Mouse (Mus musculus): Measurements from ENCODE around the gene Pomgnt1.

The Pomgnt1 gene

GRCm38 (mm10) chr4:116137421-116137996 is 13.9 kb downstream of the Pomgnt1 start:
- no peak for DNase-seq (ENCODE audit: low spot score in 2 of 2)

- no peak for DNase-seq (ENCODE audit: low spot score in 2 of 2)
Measured at GRCm38 (mm10) chr4:116140801-116141574, 17.3 kb downstream of the Pomgnt1 start.

GRCm38 (mm10) chr4:116141736-116142135 is 18.1 kb downstream of the Pomgnt1 start:
- DNase-seq (ENCODE audit: low spot score in 2 of 2): no peak

GRCm38 (mm10) chr4:116142269-116142668 is 18.6 kb downstream of the Pomgnt1 start:
- no peak for DNase-seq (ENCODE audit: low spot score in 2 of 2)

GRCm38 (mm10) chr4:116143317-116143811 is 19.7 kb downstream of the Pomgnt1 start:
- DNase-seq (ENCODE audit: low spot score in 2 of 2): no peak

- DNase-seq (ENCODE audit: low spot score in 2 of 2): peak; percentile 45 to 59
Measured at GRCm38 (mm10) chr4:116143891-116144717, 20.5 kb downstream of the Pomgnt1 start.

GRCm38 (mm10) chr4:116149812-116150155 is 26.1 kb downstream of the Pomgnt1 start:
- DNase-seq (ENCODE audit: low spot score in 2 of 2): no peak

- peak in 1 of 2 experiments; percentile 23 for DNase-seq (ENCODE audit: low spot score in 2 of 2)
Measured at GRCm38 (mm10) chr4:116150156-116150861, 26.7 kb downstream of the Pomgnt1 start.

GRCm38 (mm10) chr4:116150862-116151221 is 27.2 kb downstream of the Pomgnt1 start:
- DNase-seq (ENCODE audit: low spot score in 2 of 2): no peak

- no peak for DNase-seq (ENCODE audit: low spot score in 2 of 2)
Measured at GRCm38 (mm10) chr4:116151238-116151637, 27.6 kb downstream of the Pomgnt1 start, which contains the start of gene Lurap1. TSS of gene Lurap1 (minus strand) at chr4:116151338.

- no peak for DNase-seq (ENCODE audit: low spot score in 2 of 2)
Measured at GRCm38 (mm10) chr4:116152702-116153101, 29.1 kb downstream of the Pomgnt1 start.

GRCm38 (mm10) chr4:116157882-116158281 is 34.2 kb downstream of the Pomgnt1 start:
- DNase-seq (ENCODE audit: low spot score in 2 of 2): no peak

- DNase-seq (ENCODE audit: low spot score in 2 of 2): no peak
Measured at GRCm38 (mm10) chr4:116159912-116160311, 36.3 kb downstream of the Pomgnt1 start.

- DNase-seq (ENCODE audit: low spot score in 2 of 2): peak in 1 of 2 experiments; percentile 55
Measured at GRCm38 (mm10) chr4:116160769-116161168, 37.1 kb downstream of the Pomgnt1 start.

GRCm38 (mm10) chr4:116162142-116162541 is 38.5 kb downstream of the Pomgnt1 start:
- DNase-seq (ENCODE audit: low spot score in 2 of 2): no peak

GRCm38 (mm10) chr4:116164759-116165554 is 41.3 kb downstream of the Pomgnt1 start:
- DNase-seq (ENCODE audit: low spot score in 2 of 2): no peak

- no peak for DNase-seq (ENCODE audit: low spot score in 2 of 2)
Measured at GRCm38 (mm10) chr4:116165708-116166407, 42.2 kb downstream of the Pomgnt1 start.

GRCm38 (mm10) chr4:116167404-116167803 is 43.8 kb downstream of the Pomgnt1 start, which contains the start of gene Tspan1:
TSS of gene Tspan1 (minus strand) at chr4:116167601.
- DNase-seq (ENCODE audit: low spot score in 2 of 2): no peak

- DNase-seq (ENCODE audit: low spot score in 2 of 2): peak; percentile 69 to 72
Measured at GRCm38 (mm10) chr4:116168617-116169352, 45.1 kb downstream of the Pomgnt1 start.

GRCm38 (mm10) chr4:116169353-116169672 is 45.7 kb downstream of the Pomgnt1 start:
- no peak for DNase-seq (ENCODE audit: low spot score in 2 of 2)
